Comparison of ENCODE assay signal across 8 mouse cellular contexts in the genomic region with DNA sequence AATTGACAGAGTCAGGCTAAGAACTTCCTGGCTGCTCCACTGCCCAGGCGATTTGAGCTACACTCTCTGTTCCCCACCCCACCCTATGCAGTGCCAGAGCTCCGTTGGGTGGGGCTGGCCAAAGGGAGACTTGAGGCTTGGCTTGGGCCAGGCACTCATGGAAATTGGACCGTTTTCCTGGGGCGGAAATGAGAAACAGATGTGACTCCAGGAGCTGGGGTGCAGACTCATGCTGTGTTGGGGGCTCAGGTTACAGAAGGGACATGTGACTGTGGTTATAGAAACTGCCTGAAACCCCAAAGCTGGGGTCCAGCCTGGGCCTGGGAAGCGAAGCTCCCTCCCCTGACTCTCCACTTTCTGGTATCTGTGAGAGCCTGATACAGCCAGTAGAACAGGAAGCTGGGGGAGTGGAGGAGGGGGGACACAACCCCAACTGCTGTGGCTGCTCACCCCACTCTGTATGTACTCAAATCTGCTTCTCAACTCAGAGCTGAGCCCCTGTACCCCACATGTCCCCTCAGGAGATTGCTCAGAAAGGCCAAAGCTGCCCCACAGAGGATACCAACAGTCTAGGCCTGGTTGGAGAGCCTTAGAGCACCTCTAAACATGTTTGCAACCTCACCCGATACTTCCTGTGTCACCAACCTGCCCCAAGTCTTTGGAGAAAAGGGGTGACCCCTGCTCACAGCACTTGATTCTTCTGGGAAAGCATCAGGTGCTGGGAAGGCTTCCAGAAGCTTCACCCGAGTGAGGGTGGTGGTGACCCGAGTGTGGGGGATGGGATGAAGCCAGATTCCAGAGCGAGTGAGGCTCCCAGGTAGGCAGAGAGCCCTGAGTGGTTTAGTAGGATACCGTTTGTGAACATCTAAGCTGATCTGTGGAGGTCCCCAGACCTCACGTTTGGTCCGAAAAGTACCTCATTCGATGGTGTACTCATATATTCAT.
DNase-seq lines count a peak whose midpoint lies in the region; ATAC-seq and TF ChIP-seq lines count a peak whose summit lies in the region.

No protein-coding gene starts in this region.

- DNase-seq in G1E (ENCODE audit: low spot score): peak; percentile 85
- DNase-seq in brain, embryonic 14.5 days (ENCODE audit: low read depth): peak; percentile 28
- DNase-seq in heart, adult 8-10 months (ENCODE audit: low spot score): peak; percentile 91
- DNase-seq in lung, postnatal 14 days: peak; percentile 75
- peak; percentile 68 for DNase-seq in thymus, postnatal 25 days
- no peak for DNase-seq in left cerebral cortex, adult 9 months (ENCODE audit: low spot score in 2 of 2)
- DNase-seq in layer of hippocampus, adult 9-11 months: no peak

- no peak for TF ChIP-seq POLR2A in brain, embryonic 14.5 days (IDR thresholded peaks at IDR 0.05; ENCODE audit: borderline replicate concordance, extremely low read depth, insufficient read depth, insufficient read length, poor library complexity, severe bottlenecking)

- peak overlapping the region; percentile 87 for H3K27ac ChIP-seq in kidney, embryonic 15.5 days

- peaks cover 65% of the 10 kb centered on the region for H3K4me1 ChIP-seq in G1E (ENCODE audit: insufficient read depth, low read depth, low read length)
- H3K4me1 ChIP-seq in kidney, embryonic 15.5 days: peaks cover 57% of the 10 kb centered on the region

- no peaks in the 10 kb centered on the region for H3K27me3 ChIP-seq in G1E (ENCODE audit: insufficient read depth, low read length)
- no peaks in the 10 kb centered on the region for H3K27me3 ChIP-seq in kidney, embryonic 15.5 days

- H3K36me3 ChIP-seq in G1E (replicated peaks): no peaks in the 10 kb centered on the region
- no peaks in the 10 kb centered on the region for H3K36me3 ChIP-seq in kidney, embryonic 15.5 days

- peak overlapping the region; percentile 53; the same call in 1 of the 2 replicates for H3K4me3 ChIP-seq in G1E (ENCODE audit: low read depth, low read length)
- H3K4me3 ChIP-seq in kidney, embryonic 15.5 days (replicated peaks): no peak overlapping the region

- no peak overlapping the region for H3K9ac ChIP-seq in kidney, embryonic 15.5 days

- peak; percentile 91 for ATAC-seq in G1E (ENCODE audit: extremely low read depth, insufficient number of reproducible peaks, low FRiP score, poor library complexity, severe bottlenecking)
- peak; percentile 78 for ATAC-seq in kidney, embryonic 15.5 days (replicated peaks; ENCODE audit: low FRiP score)

- 49% methylated on average over 13 of the region's 13 CpGs for WGBS in kidney, embryonic 15.5 days

- TF ChIP-seq CTCF in G1E (IDR thresholded peaks at IDR 0.05; ENCODE audit: low read depth, low read length): no peak
- no peak for TF ChIP-seq CTCF in brain, embryonic 14.5 days (IDR thresholded peaks at IDR 0.05; ENCODE audit: borderline replicate concordance, extremely low read depth, insufficient read depth, insufficient read length)

- no peaks in the 10 kb centered on the region for H3K9me3 ChIP-seq in G1E (replicated peaks)
- no peaks in the 10 kb centered on the region for H3K9me3 ChIP-seq in kidney, embryonic 15.5 days (replicated peaks)

- H3K4me2 ChIP-seq in kidney, embryonic 15.5 days: no peak overlapping the region

Comparison
In these comparisons a context has a peak if more than half of its experiments do, and no peak if none do; other contexts are left out.
1. DNase-seq: peak in G1E (single experiment), brain, embryonic 14.5 days (single experiment), heart, adult 8-10 months (single experiment), lung, postnatal 14 days (single experiment) and thymus, postnatal 25 days (single experiment); none in left cerebral cortex, adult 9 months (0 of 2) and layer of hippocampus, adult 9-11 months (single experiment).